Mouse (Mus musculus) heart, adult 18-20 months (tissue): Measurements from ENCODE around the gene Ccdc51. TPM values are rescaled to one million over a fixed set of nuclear protein-coding genes. Genes with fewer than 3 reads are reported as not detected.

Experiments
- DNase-seq, 2 experiments: peaks; one replicate each; pipeline ENCODE4 v3.0.0; 2021 to 2022; ENCODE audit warnings: mixed read lengths in 1 of 2
- total RNA-seq, 2 experiments: library from RNA; stranded (reverse); gene quantifications; 2 replicates each; pipeline ENCODE4 v1.2.3; 2021

The Ccdc51 gene
- total RNA-seq, 2 experiments from 2014 or later = 11.4 to 14.3 TPM

DNA sequence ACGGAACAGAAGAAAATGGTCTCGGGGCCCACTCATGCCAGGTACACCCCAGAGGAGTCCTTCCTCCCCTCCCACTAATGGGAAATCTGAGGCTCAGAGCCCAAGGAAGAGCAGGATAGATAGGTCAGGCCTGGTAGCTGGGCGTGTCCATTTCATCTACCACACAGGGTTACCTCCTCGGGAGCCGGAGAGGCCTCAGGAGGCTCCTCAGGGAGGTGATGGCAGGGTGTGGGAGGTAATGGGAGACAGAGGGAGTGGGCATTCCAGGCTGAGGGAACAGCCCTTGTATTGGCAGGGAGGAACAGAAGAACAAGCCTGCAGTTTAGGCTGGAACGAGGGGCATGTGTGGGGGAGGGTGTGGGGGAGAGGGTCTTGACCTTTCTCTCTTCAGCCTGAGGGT, 14.6 kb downstream of the Ccdc51 start:
- DNase-seq = no peak

DNA sequence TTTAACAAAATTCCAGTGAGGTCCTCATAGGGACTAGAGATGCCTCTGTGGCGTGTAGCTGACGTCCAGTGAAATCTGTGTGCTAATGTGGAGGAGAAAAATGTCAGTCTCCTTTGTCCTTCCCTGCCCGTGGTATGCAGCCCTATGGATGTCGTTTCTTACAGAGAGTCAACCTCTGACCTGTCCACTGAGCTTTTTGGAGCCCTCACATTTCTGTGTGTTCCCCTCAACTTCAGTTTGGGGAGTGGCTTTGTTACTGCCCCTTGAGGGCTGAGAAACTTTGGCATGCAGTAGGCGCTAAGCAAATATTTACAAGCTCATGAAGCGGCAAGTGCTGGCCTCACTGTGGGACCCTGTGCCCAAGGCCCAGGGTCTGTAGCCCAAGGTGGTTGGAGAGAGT, 15.0 kb downstream of the Ccdc51 start:
- DNase-seq = peak in 1 of 2 experiments; percentile 28

DNA sequence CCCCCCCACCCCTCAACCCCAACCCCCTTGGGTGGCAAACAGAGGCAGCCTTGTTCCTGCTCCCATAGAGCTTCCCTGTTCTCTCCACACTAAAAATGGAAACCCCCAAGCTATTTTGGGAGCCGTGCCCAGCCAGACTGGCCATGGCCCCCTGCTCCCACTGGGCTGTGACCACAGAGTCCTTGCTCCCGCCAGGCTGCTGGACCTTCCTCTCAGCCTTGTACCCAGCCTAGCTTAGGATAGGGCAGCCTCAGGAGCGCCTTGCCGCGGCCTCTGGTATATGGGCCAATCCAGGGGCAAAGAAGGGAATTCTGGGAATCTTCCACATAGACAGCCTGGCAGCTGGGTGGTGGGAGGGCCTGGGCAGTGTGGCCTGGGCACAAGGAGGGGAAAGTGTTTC, 15.5 kb downstream of the Ccdc51 start:
- peak; percentile 57 to 73 for DNase-seq

DNA sequence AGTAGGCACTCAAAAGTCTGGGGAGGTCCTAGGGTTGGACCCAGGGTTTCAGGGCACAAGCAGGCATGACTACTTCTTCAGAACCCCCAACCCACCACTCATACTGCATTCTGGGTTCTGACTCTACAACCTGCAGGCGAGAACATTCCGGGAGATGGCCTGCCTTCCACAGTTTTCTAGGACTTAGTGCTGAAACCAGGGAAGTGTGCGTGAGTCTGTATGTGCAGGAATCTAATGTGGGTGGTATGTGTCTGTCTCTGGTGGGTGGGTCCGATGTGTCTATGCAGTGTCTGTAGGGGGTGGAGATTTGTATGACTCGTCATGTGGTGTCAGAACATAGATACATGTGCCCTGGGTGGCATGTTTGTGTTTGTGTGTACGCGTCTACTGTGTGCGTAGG, 16.1 kb downstream of the Ccdc51 start:
- no peak for DNase-seq

DNA sequence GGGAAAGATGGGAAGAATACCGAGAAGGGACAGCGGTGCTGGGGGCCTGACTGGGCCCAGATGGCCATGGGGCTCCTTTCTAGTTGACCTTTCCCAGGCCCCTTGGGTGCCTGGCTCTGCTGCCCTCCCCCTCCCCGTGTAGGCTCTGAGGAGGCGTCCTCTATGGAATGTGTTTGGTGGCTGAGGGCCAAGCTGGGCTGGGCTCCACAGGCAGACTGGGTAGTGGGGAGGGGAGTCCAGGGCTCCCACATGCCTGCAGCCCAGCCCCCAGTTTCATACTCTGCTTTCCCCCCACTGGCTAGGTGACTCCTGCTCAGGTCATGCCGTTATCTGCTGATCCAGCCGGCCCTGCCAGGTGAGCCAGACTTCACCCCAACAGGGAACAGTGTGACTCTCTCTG, 16.7 kb downstream of the Ccdc51 start:
- DNase-seq = peak; percentile 75 to 82

DNA sequence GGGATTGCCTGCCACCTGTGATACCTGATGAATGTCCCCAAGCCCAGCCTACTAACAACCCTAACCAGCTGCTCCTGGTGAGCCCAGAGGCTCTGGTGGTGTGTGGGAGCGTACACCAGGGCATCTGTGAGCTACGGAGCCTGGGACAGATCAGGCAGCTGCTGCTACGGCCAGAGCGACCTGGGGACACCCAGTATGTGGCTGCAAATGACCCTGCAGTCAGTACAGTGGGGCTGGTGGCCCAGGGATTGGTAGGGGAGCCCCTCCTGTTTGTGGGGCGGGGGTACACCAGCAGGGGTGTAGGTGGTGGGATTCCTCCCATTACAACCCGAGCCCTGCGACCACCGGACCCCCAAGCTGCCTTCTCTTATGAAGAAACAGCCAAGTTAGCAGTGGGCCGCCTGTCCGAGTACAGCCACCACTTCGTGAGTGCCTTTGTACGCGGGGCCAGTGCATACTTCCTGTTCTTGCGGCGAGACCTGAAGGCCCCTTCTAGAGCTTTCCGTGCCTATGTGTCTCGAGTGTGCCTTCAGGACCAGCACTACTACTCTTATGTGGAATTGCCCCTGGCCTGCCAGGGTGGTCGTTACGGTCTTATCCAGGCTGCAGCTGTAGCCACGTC, 18.1 kb downstream of the Ccdc51 start:
- DNase-seq = no peak

DNA sequence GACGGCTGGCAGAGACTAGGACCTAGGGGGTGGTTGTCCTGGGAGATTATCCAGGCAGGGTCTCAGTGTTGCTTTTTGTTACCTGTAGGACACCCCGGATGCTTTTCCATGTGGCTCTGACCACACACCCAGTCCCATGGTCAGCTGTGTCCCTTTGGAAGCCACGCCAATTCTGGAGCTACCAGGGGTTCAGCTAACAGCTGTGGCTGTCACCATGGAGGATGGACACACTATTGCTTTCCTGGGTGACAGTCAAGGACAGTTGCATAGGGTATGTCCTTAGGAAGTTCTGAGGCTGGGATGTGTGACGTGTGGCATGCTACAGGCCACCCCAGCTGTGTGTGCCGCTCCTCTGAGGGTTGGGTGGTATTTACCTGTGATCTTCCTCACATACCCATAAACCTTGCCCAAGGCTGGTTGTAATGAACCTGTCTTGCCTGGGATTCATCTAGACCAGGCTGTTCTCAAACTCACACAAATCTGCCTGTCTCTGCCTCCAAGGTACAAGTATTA, 19.7 kb downstream of the Ccdc51 start:
- no peak for DNase-seq

DNA sequence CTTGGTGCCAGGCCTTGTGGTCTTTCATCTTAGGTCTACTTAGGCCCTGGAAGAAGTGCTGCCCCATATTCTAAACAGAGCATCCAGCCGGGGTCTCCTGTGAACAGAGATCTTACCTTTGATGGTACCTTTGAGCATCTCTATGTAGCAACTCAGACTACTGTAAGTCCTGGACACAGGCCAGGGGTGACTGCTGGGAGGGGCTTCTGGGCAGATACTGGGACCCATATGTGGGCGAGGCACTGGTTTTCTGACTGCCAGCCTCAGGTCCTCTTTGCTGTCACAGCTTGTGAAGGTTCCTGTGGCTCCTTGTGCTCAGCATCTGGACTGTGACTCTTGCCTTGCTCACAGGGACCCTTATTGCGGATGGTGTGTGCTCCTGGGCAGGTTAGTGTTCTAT, 20.2 kb downstream of the Ccdc51 start:
- no peak for DNase-seq

DNA sequence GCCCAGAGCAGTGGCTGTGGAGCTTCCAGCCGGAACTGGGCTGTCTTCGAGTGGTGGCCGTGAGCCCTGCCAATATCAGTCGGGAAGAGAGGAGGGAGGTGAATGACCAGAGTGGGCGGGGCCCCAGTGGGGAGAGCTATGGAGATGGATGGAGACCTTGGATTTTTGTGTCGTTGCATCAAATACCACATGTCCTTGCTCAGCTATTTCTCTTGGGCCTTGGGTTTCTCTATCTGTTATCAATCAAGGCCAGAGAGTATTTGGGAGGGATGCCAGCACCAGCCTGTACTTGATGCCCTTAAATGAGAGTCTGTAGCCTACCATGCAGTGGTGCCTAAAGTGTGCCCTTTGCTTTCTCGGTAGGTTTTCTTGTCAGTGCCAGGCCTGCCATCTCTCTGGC, 21.0 kb downstream of the Ccdc51 start:
- peak in 1 of 2 experiments; percentile 25 for DNase-seq

DNA sequence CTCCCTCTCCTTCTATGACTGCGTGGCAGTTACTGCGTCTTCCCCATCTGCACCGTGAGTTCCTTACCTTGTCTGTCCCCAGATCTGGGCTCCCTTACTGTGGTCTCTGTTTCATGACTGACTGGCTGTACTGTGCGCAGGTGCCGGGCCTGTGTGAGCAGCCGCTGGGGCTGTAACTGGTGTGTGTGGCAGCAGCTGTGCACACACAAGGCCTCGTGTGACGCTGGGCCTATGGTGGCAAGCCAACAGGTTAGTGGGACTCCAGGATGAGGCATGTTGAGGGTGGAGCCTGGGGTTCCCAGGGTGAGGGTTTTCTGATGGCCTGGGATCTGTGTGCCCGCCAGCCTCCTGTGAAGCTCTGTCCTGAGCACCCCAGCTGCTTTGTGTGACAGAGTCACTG, 21.8 kb downstream of the Ccdc51 start:
- DNase-seq = no peak

DNA sequence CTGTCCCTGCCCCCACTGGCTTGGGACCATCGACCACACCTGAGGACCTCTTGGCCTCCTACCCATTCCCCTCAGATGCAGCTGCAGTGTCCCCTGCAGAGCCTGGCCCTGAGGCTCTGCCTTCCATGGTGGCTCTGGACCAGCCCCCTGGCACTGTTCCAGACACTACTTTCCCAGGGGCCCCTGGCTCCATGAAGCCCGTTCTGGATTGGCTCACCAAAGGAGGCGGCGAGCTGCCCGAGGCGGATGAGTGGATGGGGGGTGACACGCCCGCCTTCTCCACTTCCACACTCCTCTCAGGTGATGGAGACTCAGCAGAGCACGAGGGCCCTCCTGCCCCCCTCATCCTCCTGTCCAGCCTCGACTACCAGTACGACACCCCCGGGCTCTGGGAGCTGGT, 22.7 kb downstream of the Ccdc51 start:
- DNase-seq = no peak

DNA sequence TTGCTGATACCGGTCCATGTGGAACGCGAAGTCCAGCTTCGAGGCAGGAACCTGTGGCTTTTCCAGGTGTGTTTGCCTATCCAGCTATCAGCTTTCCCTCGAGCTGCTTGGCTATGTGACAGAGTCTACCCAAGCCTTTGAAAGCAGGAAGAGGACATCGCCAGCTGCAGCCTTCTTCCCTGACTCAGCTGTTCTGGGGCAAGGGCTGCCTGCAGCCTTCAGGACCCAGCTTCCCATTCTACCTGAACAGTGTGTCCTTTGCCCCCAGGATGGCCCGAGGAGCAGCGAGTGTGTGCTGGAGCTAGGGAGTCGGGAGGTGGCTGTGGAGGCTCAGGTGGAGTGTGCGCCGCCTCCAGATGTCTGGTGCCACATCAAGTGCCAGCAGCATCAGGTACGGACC, 23.4 kb downstream of the Ccdc51 start:
- DNase-seq = no peak

DNA sequence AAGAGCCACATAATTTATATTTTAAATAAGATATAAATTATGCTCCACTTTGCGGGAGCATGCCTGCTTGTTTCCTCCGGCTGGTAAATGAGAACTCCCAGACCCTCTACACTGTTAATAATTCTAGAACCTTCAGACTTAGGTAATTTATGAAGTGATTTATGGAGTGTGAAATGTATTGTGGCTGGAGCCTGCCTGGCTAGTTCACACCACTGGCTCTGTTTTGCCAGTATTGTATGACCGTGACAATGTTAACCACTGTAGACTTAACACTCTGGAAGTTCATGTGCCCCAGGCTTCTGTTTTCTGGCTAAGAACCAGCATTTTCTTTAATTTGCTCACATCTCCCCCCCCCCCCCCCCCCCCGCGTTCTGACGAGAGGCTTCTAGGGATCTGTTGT, 25.0 kb downstream of the Ccdc51 start:
- DNase-seq = no peak

DNA sequence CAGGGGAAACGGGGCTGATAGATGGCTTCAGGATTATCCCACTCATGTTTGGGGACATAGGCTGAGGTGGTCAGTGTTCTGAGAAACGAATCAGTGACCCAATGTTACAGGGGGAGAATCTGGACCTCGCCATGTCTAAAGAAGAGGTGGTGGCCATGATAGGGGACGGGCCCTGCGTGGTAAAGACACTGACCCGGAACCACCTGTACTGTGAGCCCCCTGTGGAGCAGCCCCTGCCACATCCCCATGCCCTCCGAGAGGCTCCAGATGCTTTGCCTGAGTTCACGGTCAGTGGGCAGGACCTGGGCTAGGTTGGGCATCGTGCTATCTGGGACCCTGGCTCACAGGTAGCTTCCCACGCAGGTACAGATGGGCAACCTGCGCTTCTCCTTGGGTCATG, 27.9 kb downstream of the Ccdc51 start:
- DNase-seq = no peak

DNA sequence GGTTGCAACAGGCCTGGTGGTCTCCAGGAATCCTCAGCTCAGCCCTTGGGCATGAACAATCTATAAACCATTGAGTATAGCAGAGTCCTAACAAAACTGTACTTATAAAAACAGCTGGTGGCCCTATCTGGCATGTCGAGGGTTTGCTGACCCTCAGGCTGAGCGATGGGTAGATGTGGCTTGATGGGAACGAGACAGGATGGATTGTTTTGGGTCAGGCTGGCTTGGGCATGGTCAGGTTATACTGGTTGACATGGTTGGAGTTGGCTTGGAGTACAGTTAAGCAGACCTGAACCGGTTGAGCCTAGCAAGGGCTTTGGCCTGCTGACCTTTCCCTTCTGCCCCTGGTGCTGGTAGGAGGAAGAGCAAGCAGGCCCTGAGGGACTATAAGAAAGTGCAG, 28.8 kb downstream of the Ccdc51 start:
- no peak for DNase-seq

DNA sequence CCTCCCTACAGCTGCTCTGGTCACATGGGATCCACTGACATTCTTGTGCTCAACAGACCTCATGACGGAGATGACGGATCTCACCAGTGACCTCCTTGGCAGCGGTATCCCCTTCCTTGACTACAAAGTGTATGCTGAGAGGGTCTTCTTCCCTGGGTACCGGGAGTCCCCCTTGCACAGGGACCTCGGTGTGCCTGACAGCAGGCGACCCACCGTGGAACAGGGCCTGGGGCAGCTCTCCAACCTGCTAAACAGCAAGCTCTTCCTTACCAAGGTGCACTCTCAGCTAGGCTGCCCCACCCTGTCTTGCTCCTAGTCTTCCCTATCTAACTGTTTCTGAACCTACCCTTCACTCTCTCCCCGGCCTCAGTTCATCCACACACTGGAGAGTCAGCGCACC, 29.3 kb downstream of the Ccdc51 start:
- DNase-seq = no peak

DNA sequence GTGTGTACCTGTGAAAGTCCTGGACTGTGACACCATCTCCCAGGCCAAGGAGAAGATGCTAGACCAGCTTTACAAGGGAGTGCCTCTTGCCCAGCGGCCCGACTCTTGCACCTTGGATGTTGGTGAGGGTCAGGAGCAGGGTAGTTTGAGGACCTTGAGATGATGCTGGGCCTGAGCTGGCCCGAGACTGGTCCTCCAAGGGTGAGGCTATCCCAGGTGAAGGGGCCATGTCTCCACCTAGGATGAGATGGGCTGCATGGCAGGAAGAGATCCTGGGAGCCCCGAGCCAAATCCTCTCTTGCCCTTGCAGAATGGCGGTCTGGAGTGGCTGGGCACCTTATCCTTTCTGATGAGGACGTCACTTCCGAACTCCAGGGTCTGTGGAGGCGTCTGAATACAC, 31.0 kb downstream of the Ccdc51 start:
- DNase-seq = no peak

DNA sequence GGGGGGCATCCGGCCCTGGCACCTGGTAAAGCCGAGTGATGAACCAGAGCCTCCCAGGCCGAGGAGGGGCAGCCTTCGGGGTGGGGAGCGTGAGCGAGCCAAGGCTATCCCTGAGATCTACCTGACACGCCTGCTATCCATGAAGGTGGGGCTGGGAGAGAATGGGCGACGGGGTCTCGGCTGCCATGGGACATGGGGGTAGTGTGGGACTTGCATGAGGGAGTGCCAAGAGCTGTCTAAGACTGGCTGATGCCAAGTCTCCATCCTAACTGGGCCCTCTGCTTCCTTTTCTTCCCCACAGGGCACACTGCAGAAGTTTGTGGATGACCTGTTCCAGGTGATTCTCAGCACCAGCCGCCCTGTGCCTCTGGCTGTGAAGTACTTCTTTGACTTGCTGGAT, 32.0 kb downstream of the Ccdc51 start:
- no peak for DNase-seq

DNA sequence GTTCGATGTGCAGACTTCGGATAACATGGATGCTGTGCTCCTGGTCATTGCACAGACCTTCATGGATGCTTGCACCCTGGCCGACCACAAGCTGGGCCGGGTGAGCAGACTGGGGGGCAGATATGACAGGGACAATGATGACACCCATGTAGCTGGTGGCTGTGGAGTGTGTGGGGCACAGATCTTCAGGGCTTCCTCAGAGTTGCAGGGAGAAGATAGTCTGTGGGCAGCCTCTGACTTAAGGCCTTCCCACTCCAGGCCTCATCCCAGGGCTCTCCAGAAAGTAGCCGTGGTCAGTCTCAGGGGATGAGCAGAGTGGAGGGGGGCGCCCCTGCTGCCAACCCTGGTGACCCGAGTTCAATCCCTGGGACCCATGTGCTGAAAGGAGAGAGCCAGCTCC, 32.6 kb downstream of the Ccdc51 start:
- no peak for DNase-seq

DNA sequence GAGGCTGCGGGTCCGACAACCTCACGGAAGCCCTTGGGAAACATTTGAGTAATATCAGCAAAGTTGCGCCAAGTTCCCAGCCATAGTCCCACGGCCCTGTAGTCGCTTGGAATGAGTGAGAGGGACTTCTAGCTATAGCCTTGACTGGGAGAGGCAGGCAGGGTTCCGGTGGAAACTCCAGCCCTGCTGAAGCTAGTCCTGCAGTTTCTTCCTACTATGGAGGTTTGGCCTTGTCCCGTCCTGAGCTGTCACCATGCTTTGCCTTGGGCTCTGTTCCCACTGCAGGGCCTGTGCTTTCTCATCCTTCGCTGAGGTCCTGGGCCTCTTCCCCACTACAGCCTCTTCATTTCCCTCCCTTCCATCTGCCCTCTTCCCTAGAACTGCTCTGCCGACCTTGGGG, 33.9 kb downstream of the Ccdc51 start:
- no peak for DNase-seq

DNA sequence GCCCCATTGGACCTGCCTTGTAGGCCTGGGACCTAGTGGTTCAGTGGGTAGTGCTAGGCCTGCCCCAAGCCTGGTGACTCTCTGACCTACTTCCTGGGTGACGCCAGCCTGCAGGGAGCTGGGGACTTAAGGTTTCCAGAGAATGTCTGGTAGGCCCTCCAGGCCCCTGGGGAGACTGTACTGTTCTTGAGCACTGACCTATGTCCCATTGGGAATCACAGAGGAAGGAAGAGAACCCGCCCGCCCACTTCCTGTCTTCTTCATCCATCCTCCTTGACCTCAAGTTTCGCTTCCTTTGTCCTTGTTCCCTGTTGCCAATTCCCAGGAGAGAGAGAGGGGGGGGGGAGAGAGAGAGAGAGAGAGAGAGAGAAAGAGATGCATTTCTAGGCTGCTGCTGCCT, 35.8 kb downstream of the Ccdc51 start:
- DNase-seq = peak; percentile 59 to 78

DNA sequence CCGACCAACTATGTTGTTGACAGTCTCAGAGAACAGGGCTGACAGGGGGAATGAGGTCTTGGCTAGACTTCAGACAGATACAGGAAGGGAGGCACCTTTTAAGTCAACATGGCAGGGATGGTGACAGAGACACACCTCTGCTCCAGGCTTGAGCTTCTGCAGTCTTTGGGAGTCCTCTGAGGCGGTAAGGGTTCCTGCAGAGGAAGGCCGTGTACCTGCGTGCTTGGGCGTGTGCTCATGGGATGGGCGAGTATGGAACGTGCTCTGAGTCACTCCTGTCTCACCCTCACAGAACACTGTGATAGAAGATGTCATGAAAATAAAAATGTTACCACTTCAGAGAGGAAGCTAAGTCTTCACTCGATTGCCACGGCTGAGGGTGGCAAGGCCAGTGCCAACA, 37.3 kb downstream of the Ccdc51 start:
- no peak for DNase-seq

DNA sequence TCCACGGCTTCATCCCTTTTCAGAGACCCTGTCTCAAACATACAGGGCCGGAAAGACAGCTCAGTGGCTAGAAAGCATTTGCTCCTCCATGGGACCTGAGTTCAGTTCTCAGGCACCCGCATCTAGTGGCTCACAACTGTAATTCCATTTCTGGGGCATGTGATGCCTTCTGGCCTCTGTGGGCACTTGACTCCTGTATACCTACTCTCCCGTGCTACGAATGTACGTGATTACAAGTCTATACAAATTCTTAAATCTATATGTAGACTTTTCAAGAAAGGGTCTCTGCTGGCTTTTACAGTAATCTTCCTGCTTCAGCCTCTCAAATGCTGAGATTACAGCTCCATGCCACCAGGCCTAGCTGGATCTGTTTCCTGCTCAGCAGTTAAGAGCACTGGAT, 38.7 kb downstream of the Ccdc51 start:
- no peak for DNase-seq

DNA sequence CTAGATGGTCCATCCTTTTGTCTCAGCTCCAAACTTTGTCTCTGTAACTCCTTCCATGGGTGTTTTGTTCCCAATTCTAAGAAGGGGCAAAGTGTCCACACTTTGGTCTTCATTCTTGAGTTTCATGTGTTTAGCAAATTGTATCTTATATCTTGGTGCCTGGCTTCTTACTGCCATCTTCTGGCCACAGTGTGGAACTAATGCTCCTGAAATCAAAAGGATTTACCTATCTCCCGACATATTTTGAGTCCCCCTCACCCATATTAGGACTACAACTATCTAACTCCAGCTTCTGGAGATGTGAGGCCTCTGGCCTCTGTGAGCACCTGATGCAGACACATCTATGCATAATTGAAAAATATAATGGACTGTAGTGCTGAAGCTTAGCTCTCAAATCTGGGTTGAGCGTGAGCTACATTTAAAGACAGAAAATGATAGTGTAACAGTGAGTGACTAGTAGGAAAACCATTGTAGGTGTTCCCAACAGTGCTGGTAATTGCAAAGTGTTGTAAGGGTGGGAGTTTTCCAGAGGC, 40.3 kb downstream of the Ccdc51 start:
- peak in 1 of 2 experiments; percentile 69 for DNase-seq

DNA sequence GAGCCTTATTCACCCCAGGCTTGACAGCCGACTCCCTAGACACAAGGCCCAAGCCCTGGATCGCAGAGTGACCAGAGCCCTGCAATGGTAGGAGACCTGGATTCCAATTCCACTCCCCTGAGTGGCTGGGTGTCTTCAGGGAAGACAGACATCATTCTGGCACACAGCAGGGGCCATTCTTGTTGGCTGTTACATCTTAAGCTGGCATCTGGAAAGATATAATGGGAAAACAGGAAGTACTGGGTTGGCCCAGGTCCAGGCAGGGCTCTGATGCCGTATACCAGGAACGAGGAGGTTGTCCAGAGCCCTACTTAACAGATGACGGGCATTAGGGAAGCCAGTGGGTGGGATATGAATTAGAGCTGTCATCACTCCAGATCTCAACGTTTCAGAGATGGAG, 41.0 kb downstream of the Ccdc51 start:
- no peak for DNase-seq
